Mouse (Mus musculus) stomach, postnatal 0 days (tissue): Measurements from ENCODE around the gene Prrx2.

Experiments
- CTCF ChIP-seq: IDR thresholded peaks from 2 replicates; pipeline ENCODE4 v1.5.1; 2016; ENCODE audit warnings: antibody characterized with exemption, low read depth, mild to moderate bottlenecking, moderate library complexity
- EP300 ChIP-seq: optimal IDR thresholded peaks from 2 replicates; pipeline ENCODE3; 2016; ENCODE audit warnings: antibody characterized with exemption

DNA sequence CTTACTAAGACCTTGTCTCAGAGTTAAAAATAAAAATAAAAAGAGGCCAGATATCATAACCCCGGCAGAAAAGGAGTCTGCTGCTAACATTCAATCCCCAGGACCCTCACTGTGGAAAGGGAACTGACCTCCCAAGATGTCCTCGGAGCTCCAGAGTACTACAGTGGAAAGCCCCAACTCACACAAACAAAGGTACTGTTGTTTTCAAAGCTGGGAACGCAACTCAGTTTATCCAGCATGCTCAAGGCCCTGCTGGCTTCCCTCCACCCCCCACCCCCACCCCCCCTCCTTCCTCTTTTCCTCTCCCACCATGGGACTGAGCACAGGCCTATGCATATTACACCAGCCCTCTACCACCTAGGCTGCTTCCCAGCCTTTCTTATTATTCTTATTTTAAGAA lies 80.1 kb downstream of the Prrx2 start:
- no peak for TF ChIP-seq CTCF
- no peak for TF ChIP-seq EP300
